Mouse (Mus musculus) hindbrain, postnatal 0 days (tissue): ENCODE measurements around the gene Actl9. TPM values are rescaled to one million over a fixed set of nuclear protein-coding genes. Genes with fewer than 3 reads are reported as not detected.

Source experiments
- ATAC-seq: fragments of 200-750 bp; cut with Nextera tagmentation; 2 replicates; pipeline ENCODE4 v1.8.0; 2017; ENCODE audit warnings: mild to moderate bottlenecking, moderate TSS enrichment, moderate library complexity
- DNase-seq: peaks from one replicate; pipeline ENCODE4 v3.0.0-alpha.2; 2015; ENCODE audit warnings: low spot score
- H3K27ac ChIP-seq: fragments of 300-500 bp; sonication (generic); 2 replicates; pipeline ENCODE4 v1.5.1; 2014; ENCODE audit warnings: mild to moderate bottlenecking
- H3K27me3 ChIP-seq: fragments of 300-500 bp; sonication (generic); 2 replicates; pipeline ENCODE4 v1.6.1; 2014; ENCODE audit warnings: low read length, mixed read lengths; ENCODE audit not compliant: insufficient read depth
- H3K36me3 ChIP-seq: fragments of 300-500 bp; sonication (generic); 2 replicates; pipeline ENCODE4 v1.6.1; 2014; ENCODE audit warnings: low read length, mixed read lengths; ENCODE audit not compliant: insufficient read depth
- H3K4me1 ChIP-seq: fragments of 300-500 bp; sonication (generic); 2 replicates; pipeline ENCODE4 v1.6.1; 2014; ENCODE audit warnings: antibody characterized with exemption, low read length, mixed read lengths; ENCODE audit not compliant: insufficient read depth
- H3K4me2 ChIP-seq: fragments of 300-500 bp; sonication (generic); 2 replicates; pipeline ENCODE4 v1.6.1; 2014; ENCODE audit warnings: low read depth, mild to moderate bottlenecking, low read length, moderate library complexity, mixed read lengths
- H3K4me3 ChIP-seq: fragments of 300-500 bp; sonication (generic); 2 replicates; pipeline ENCODE4 v1.5.1; 2014; ENCODE audit warnings: low read length
- H3K9ac ChIP-seq: fragments of 300-500 bp; sonication (generic); replicated peaks from 2 replicates; pipeline ENCODE4 v1.6.1; 2014; ENCODE audit warnings: mild to moderate bottlenecking, low read length, moderate library complexity, mixed read lengths
- H3K9me3 ChIP-seq: fragments of 300-500 bp; sonication (generic); 2 replicates; pipeline ENCODE4 v1.6.1; 2016; ENCODE audit warnings: low read length, mixed read lengths
- CTCF ChIP-seq: IDR thresholded peaks from 2 replicates; pipeline ENCODE4 v1.5.1; 2016; ENCODE audit warnings: antibody characterized with exemption, control low read depth, low read depth
- WGBS: fragments of 180-500 bp; shearing (Covaris S2); extraction: QIAGEN DNeasy Blood & Tissue Kit; methylation state at CpG from one replicate; pipeline ENCODE4 v1.1.7; 2014; 5-methylcytosine and 5-hydroxymethylcytosine counted together
- polyA plus RNA-seq: library from polyadenylated mRNA; unstranded; fragments of >200 nt; fragmentation: Nextera tagmentation; extraction: Ambion mirVana; gene quantifications from 2 replicates; pipeline ENCODE4 v1.2.1, GENCODE M21; 2015
- total RNA-seq: library from RNA; depleted of rRNA; stranded (reverse); fragments of >200 nt; gene quantifications from 2 replicates; pipeline ENCODE4 v1.2.3, GENCODE M21; 2014; rRNA removed

The Actl9 gene
- total RNA-seq (not detected in 2 replicates), polyA plus RNA-seq (not detected in 2 replicates)

DNA sequence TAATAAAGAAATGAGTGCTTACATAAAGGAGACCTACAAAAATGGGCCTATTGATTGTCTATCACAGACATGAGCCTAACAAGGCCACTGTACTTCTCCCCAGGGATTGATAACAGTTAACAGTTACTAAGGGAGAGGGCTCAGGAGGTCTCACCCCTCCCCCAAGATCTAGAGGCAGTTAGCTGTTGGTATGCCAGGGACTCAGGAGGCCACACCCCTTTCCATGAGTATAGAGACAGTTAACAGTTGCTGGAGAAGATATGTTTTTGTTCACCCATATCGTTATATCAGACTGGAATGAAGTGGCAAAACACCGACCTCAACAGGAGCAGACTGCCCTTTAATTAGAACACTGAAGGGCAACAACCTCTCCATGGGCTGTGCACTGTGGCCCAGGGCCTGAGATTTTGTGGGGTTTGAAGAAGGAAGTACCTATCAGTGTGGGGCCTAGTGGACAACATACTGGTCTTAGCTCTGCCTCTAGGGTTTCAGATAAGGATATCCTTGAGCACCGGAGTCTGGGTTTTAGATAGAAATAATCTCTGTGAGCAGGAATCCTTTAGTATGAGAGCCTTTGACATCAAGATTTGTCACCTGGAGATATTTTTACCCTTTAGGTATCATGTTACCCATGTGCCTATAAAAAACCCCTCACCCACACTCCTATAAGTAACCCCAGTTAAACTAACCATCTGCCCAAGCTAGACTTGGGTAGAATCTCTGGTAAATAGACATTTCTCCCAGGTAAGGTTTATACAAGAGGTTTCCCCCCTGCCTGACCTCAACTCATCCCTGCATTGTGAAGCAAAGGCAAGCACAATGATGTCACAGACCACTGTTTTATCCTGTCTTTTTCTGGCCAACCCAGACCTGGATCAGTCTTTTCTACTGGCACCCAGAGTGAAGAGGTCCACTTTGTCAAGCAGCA lies at the start of gene Actl9:
Gene Actl9, plus strand, starts transcription at position 878 of the 928 bp plus-strand sequence.
- no peaks in the 10 kb centered on the region for H3K4me1 ChIP-seq
- H3K4me2 ChIP-seq, result no peak within 1 kb of the TSS
- H3K9ac ChIP-seq, result no peak within 1 kb of the TSS
- H3K9me3 ChIP-seq, result no peaks in the 10 kb centered on the region
- no peak within 1 kb of the TSS for H3K4me3 ChIP-seq
- H3K27me3 ChIP-seq, result no peaks in the 10 kb centered on the region
- DNase-seq (no peak), ATAC-seq (no peak)
- WGBS, result 87% methylated on average over 3 of the region's 3 CpGs
- no peak for TF ChIP-seq CTCF
- H3K27ac ChIP-seq, result no peak within 1 kb of the TSS
- H3K36me3 ChIP-seq, result no peaks in the 10 kb centered on the region

GRCm38 (mm10) chr17:33385705-33386104 lies 47.0 kb upstream of the Actl9 start:
- no peaks in the 10 kb centered on the region for H3K9me3 ChIP-seq
- ATAC-seq, result no peak
- no peak overlapping the region for H3K4me3 ChIP-seq
- H3K27me3 ChIP-seq, result no peaks in the 10 kb centered on the region
- no peak overlapping the region for H3K27ac ChIP-seq
- no peaks in the 10 kb centered on the region for H3K4me1 ChIP-seq
- no peak for TF ChIP-seq CTCF
- DNase-seq, result no peak
- no peak overlapping the region for H3K9ac ChIP-seq
- peaks cover 42% of the 10 kb centered on the region for H3K36me3 ChIP-seq
- no peak overlapping the region for H3K4me2 ChIP-seq

- H3K4me2 ChIP-seq, result no peak overlapping the region
- no peak overlapping the region for H3K4me3 ChIP-seq
- no peak for TF ChIP-seq CTCF
- WGBS, result 95% methylated on average over 5 of the region's 5 CpGs
- H3K4me1 ChIP-seq, result peaks cover 6% of the 10 kb centered on the region; the same call in 1 of the 2 replicates
- H3K27ac ChIP-seq, result no peak overlapping the region
- H3K9me3 ChIP-seq, result no peaks in the 10 kb centered on the region
- ATAC-seq (no peak), DNase-seq (no peak)
- no peak overlapping the region for H3K9ac ChIP-seq
- no peaks in the 10 kb centered on the region for H3K27me3 ChIP-seq
- H3K36me3 ChIP-seq, result no peaks in the 10 kb centered on the region
Observed at GRCm38 (mm10) chr17:33392271-33392670, 40.4 kb upstream of the Actl9 start.

DNA sequence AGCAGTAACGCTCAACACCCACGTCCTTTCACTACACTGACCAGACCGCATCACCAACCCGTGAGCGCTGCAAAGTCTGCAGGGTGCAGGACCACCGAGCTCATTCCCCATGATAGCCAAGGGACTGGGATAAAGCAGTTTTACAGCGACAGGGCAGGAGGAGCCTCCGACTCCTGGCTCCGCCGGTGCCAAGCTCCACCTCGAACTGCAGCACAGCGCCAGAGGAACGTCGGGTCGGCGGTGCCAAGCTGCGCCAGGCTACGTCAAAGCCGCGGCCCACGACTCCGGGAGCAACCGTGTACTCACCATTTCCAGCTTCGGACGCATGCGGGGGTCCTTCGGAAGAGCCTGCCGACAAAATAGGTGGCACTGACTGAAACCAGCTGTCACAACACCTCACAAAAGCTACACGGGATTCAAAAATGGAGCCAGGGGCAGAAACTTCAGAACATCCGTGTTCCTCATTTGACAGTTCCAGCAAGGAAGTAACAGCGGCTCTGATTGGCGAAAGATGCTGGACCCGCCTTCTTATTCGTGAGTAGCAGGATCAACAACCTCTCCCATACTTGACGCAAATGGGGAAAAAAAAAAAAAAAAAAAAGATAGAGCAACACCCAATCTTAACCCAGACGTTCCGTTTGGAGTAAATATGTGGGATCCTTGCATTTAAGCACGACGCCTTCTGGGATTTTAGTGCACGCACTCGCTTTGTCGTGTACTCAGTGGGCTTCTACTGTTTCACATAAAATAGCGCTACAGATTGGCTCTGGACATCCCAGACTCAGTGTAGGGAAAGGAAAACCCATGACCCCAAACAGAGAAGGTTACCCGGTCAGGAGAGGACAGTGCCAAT lies 38.3 kb upstream of the Actl9 start, which contains the start of gene Zfp101:
Gene Zfp101, minus strand, starts transcription at position 460 of the 853 bp plus-strand sequence.
- peak within 1 kb of the TSS; percentile 64 for H3K9ac ChIP-seq

GRCm38 (mm10) chr17:33439148-33439547 lies 6.5 kb downstream of the Actl9 start:
- DNase-seq (peak; percentile 88), ATAC-seq (peak; percentile 80)
- TF ChIP-seq CTCF, result peak; percentile 81
- no peak overlapping the region for H3K4me2 ChIP-seq
- H3K4me1 ChIP-seq, result no peaks in the 10 kb centered on the region
- no peaks in the 10 kb centered on the region for H3K9me3 ChIP-seq
- WGBS, result 54% methylated on average over 1 of the region's 1 CpGs
- no peaks in the 10 kb centered on the region for H3K36me3 ChIP-seq
- H3K27me3 ChIP-seq, result no peaks in the 10 kb centered on the region
- no peak overlapping the region for H3K9ac ChIP-seq
- no peak overlapping the region for H3K27ac ChIP-seq
- no peak overlapping the region for H3K4me3 ChIP-seq

More for the DNA sequence above, 38.3 kb upstream of the Actl9 start, which contains the start of gene Zfp101:
- Histone ChIP-seq H3K27me3 (no peaks in the 10 kb centered on the region), H3K36me3 (no peaks in the 10 kb centered on the region), H3K4me2 (peak within 1 kb of the TSS; percentile 63), H3K27ac (peak within 1 kb of the TSS; percentile 86), H3K9me3 (no peaks in the 10 kb centered on the region), H3K4me3 (peak within 1 kb of the TSS; percentile 83), H3K4me1 (peaks cover 6% of the 10 kb centered on the region; the same call in 1 of the 2 replicates)
- no peak for TF ChIP-seq CTCF
- peak; percentile 100 for ATAC-seq
- DNase-seq, result peak; percentile 97
- under 1% methylated on average over 44 of the region's 44 CpGs for WGBS

DNA sequence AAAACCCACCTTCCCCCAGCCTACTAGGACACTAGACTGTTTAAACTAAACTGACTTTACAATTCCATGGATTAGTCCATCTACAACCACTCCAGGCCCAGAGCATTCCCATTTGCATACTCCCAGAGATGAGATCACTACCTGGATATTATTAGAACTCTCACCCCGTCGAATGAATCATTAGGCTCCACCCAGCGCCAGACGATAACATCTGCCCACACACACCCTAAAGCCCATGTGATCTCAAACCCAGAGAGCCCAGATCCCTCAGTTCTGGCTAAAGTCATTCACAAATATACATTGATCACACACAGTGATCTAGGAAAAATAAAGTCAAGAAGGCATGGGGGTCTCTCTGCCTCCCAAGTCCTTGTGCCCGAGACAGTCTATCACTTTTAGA lies 7.2 kb downstream of the Actl9 start:
- Histone ChIP-seq H3K27ac (no peak overlapping the region), H3K9me3 (no peaks in the 10 kb centered on the region), H3K4me2 (no peak overlapping the region), H3K4me1 (no peaks in the 10 kb centered on the region), H3K4me3 (no peak overlapping the region), H3K27me3 (no peaks in the 10 kb centered on the region), H3K36me3 (no peaks in the 10 kb centered on the region), H3K9ac (no peak overlapping the region)
- 77% methylated on average over 5 of the region's 5 CpGs for WGBS
- no peak for ATAC-seq
- TF ChIP-seq CTCF, result no peak
- no peak for DNase-seq
